Mouse (Mus musculus) neural tube, embryonic 11.5 days (tissue): ENCODE data around the gene Slamf9. TPM values are rescaled to one million over a fixed set of nuclear protein-coding genes. Genes with fewer than 3 reads are reported as not detected.

ENCODE experiments used
- ATAC-seq: fragments of 200-750 bp; cut with Nextera tagmentation; 2 replicates; pipeline ENCODE4 v1.8.0; 2017; ENCODE audit warnings: moderate number of reproducible peaks, mild to moderate bottlenecking, moderate TSS enrichment, moderate library complexity; ENCODE audit not compliant: insufficient read depth, low FRiP score, low TSS enrichment
- DNase-seq: peaks from one replicate; pipeline ENCODE4 v3.0.0-alpha.2; 2015; ENCODE audit warnings: low spot score
- H3K27ac ChIP-seq: fragments of 300-500 bp; sonication (generic); 2 replicates; pipeline ENCODE4 v1.5.1; 2014; ENCODE audit warnings: low read depth, mild to moderate bottlenecking, low read length
- H3K27me3 ChIP-seq: fragments of 300-500 bp; sonication (generic); 2 replicates; pipeline ENCODE4 v1.6.1; 2014; ENCODE audit warnings: mild to moderate bottlenecking, low read length, mixed read lengths; ENCODE audit not compliant: control insufficient read depth, insufficient read depth
- H3K36me3 ChIP-seq: fragments of 300-500 bp; sonication (generic); 2 replicates; pipeline ENCODE4 v1.6.1; 2014; ENCODE audit warnings: mild to moderate bottlenecking, low read length, moderate library complexity, mixed read lengths; ENCODE audit not compliant: control insufficient read depth, insufficient read depth
- H3K4me1 ChIP-seq: fragments of 300-500 bp; sonication (generic); 2 replicates; pipeline ENCODE4 v1.6.1; 2014; ENCODE audit warnings: low read length, mixed read lengths; ENCODE audit not compliant: control insufficient read depth, insufficient read depth
- H3K4me2 ChIP-seq: fragments of 300-500 bp; sonication (generic); 2 replicates; pipeline ENCODE4 v1.6.1; 2014; ENCODE audit warnings: low read depth, mild to moderate bottlenecking, moderate library complexity
- H3K4me3 ChIP-seq: fragments of 300-500 bp; sonication (generic); 2 replicates; pipeline ENCODE4 v1.5.1; 2014; ENCODE audit warnings: low read depth, low read length
- H3K9ac ChIP-seq: fragments of 300-500 bp; sonication (generic); 2 replicates; pipeline ENCODE4 v1.6.1; 2014; ENCODE audit warnings: mild to moderate bottlenecking, low read length
- H3K9me3 ChIP-seq: fragments of 300-500 bp; sonication (generic); 2 replicates; pipeline ENCODE4 v1.6.1; 2016; ENCODE audit warnings: low read length; ENCODE audit not compliant: control insufficient read depth
- WGBS: fragments of 180-500 bp; shearing (Covaris S2); extraction: QIAGEN DNeasy Blood & Tissue Kit; methylation state at CpG from one replicate; pipeline ENCODE4 v1.1.7; 2014; 5-methylcytosine and 5-hydroxymethylcytosine counted together
- polyA plus RNA-seq: library from polyadenylated mRNA; unstranded; fragments of >200 nt; fragmentation: Nextera tagmentation; extraction: Ambion mirVana; gene quantifications from 2 replicates; pipeline ENCODE4 v1.2.1, GENCODE M21; 2014

The Slamf9 gene
- polyA plus RNA-seq, 1 experiment from 2014 or later = 0.17 TPM

GRCm38 (mm10) chr1:172527431-172527830, 52.3 kb downstream of the Slamf9 start:
- no peak overlapping the region for H3K4me2 ChIP-seq
- H3K36me3 ChIP-seq = no peaks in the 10 kb centered on the region
- DNase-seq (no peak), ATAC-seq (no peak)
- 94% methylated on average over 10 of the region's 10 CpGs for WGBS
- no peaks in the 10 kb centered on the region for H3K9me3 ChIP-seq
- H3K9ac ChIP-seq = no peak overlapping the region
- H3K4me3 ChIP-seq = no peak overlapping the region
- no peak overlapping the region for H3K27ac ChIP-seq
- H3K4me1 ChIP-seq = peaks cover 3% of the 10 kb centered on the region; the same call in 1 of the 2 replicates
- no peaks in the 10 kb centered on the region for H3K27me3 ChIP-seq

Other genes with a start within 250 kb of the Slamf9 start
- gene Atp1a4, start 216.9 kb upstream of the Slamf9 start, polyA plus RNA-seq = not detected in 2 replicates
- 121 and 142 TPM in 2 replicates for gene Igsf8, start 213.7 kb upstream of the Slamf9 start, polyA plus RNA-seq
- 1.3 and 1.6 TPM in 2 replicates for gene Atp1a2, start 177.3 kb upstream of the Slamf9 start, polyA plus RNA-seq
- gene Kcnj9, start 146.0 kb upstream of the Slamf9 start, polyA plus RNA-seq = 0.30 and 0.84 TPM in 2 replicates
- gene Kcnj10, start 134.1 kb upstream of the Slamf9 start, polyA plus RNA-seq = 0.85 and 0.93 TPM in 2 replicates
- gene Pigm, start 98.8 kb upstream of the Slamf9 start, polyA plus RNA-seq = 14.2 and 15.1 TPM in 2 replicates
- 45.9 and 59.3 TPM in 2 replicates for gene Igsf9, start 6.4 kb downstream of the Slamf9 start, polyA plus RNA-seq
- 79.8 and 93.6 TPM in 2 replicates for gene Tagln2, start 24.7 kb downstream of the Slamf9 start, polyA plus RNA-seq
- gene Cfap45, start 45.4 kb downstream of the Slamf9 start, polyA plus RNA-seq = 1.7 and 2.5 TPM in 2 replicates
- gene Vsig8, start 80.6 kb downstream of the Slamf9 start, polyA plus RNA-seq = 0.15 TPM in 1 of 2 replicates, not detected in the other
- not detected in 2 replicates for gene Slamf8, start 115.2 kb downstream of the Slamf9 start, polyA plus RNA-seq
- gene Fcrl6, start 127.2 kb downstream of the Slamf9 start, polyA plus RNA-seq = 0.27 and 0.31 TPM in 2 replicates
- 20.4 and 20.6 TPM in 2 replicates for gene Dusp23, start 157.6 kb downstream of the Slamf9 start, polyA plus RNA-seq
- gene Crp, start 222.7 kb downstream of the Slamf9 start, polyA plus RNA-seq = 3.8 and 4.0 TPM in 2 replicates